Mouse (Mus musculus): ENCODE results near the gene Myh10. TPM values are rescaled to one million over a fixed set of nuclear protein-coding genes. Genes with fewer than 3 reads are reported as not detected.

Gene Myh10
- total and polyA plus RNA-seq, 3 experiments: 0.38 to 2.7 (median 0.62) TPM

DNA sequence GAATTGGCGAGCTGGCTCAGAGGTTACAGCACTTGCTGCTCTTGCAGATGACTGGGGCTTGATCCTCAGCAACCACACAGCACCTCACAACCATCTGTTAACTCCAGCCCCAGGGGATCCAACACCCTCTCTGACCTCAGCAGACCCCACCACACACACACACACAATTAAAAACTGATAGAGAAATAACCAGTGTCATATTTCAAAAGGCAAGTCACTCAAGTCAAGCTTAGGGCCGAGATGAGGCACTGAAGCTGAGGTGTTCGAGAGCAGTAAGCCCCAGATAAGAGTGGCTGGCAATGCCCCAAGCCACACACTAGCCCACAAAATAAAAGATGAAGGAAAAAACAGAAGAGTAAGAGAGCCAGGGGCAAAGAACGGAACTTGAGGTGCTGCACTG lies 141.4 kb downstream of the Myh10 start:
- H3K9ac ChIP-seq (ENCODE audit: insufficient read depth, low read depth): no peak overlapping the region
- peaks cover 55 to 85% of the 10 kb centered on the region in 2 experiments for H3K36me3 ChIP-seq (replicated peaks in 1 of 2; ENCODE audit: control insufficient read depth in 1 of 2, insufficient read depth in 1 of 2, low read length in 1 of 2)
- no peak overlapping the region for H3K4me2 ChIP-seq (ENCODE audit: insufficient read depth, low read depth, poor library complexity, severe bottlenecking)
- H3K4me3 ChIP-seq (replicated peaks in 1 of 3; ENCODE audit: low read depth in 2 of 3, low read length in 2 of 3, poor library complexity in 1 of 3): no peak overlapping the region
- dilution Hi-C loops (cut with MboI; ENCODE audit: extremely low pct_ligation_motif_present, extremely low pct_unique_long_range_greater_than_20kb, low sequenced_read_pairs) (no loop called here), in situ Hi-C loops (cut with MboI; ENCODE audit: low pct_ligation_motif_present, low pct_unique_long_range_greater_than_20kb, low sequenced_read_pairs) (no loop called here)
- TF ChIP-seq UBTF (IDR thresholded peaks at IDR 0.05; ENCODE audit: low read depth, low read length) (no peak), NELFE (IDR thresholded peaks at IDR 0.05; ENCODE audit: low read depth, low read length) (no peak), ZC3H11A (IDR thresholded peaks at IDR 0.05; ENCODE audit: low read depth, low read length) (no peak), CTCF (conservative IDR thresholded peaks at IDR 0.05 in 1 of 2, IDR thresholded peaks at IDR 0.05 in 1 of 2; ENCODE audit: low read depth in 2 of 2, low read length in 2 of 2) (no peak), BHLHE40 (IDR thresholded peaks at IDR 0.05; ENCODE audit: low read depth, low read length) (no peak), RAD21 (IDR thresholded peaks at IDR 0.05; ENCODE audit: low read depth, low read length) (no peak), SMC3 (IDR thresholded peaks at IDR 0.05; ENCODE audit: low read depth, low read length) (no peak), EP300 (IDR thresholded peaks at IDR 0.05; ENCODE audit: low read length) (no peak), KAT2A (IDR thresholded peaks at IDR 0.05; ENCODE audit: insufficient replicate concordance, low read length) (no peak), NRF1 (IDR thresholded peaks at IDR 0.05; ENCODE audit: low read depth, low read length) (no peak), ZKSCAN1 (IDR thresholded peaks at IDR 0.05; ENCODE audit: borderline replicate concordance, low read depth, low read length) (no peak), RCOR1 (conservative IDR thresholded peaks at IDR 0.05; ENCODE audit: low read depth, low read length) (no peak), POLR2AphosphoS2 (IDR thresholded peaks at IDR 0.05; ENCODE audit: low read depth, low read length) (no peak)
- H3K9me3 ChIP-seq (replicated peaks; ENCODE audit: low read length): no peaks in the 10 kb centered on the region
- H3K4me1 ChIP-seq (ENCODE audit: control insufficient read depth in 1 of 2, insufficient read depth in 2 of 2): no peaks in the 10 kb centered on the region
- peaks cover 2% of the 10 kb centered on the region; the same call in 1 of the 2 replicates for H3K79me2 ChIP-seq (replicated peaks; ENCODE audit: control insufficient read depth, extremely low read depth, insufficient read depth, poor library complexity, severe bottlenecking)
- H3K27me3 ChIP-seq (replicated peaks): no peaks in the 10 kb centered on the region
- no peak overlapping the region for H3K27ac ChIP-seq (ENCODE audit: insufficient read depth, low read depth)
- DNase-seq (ENCODE audit: extremely low read depth): no peak

DNA sequence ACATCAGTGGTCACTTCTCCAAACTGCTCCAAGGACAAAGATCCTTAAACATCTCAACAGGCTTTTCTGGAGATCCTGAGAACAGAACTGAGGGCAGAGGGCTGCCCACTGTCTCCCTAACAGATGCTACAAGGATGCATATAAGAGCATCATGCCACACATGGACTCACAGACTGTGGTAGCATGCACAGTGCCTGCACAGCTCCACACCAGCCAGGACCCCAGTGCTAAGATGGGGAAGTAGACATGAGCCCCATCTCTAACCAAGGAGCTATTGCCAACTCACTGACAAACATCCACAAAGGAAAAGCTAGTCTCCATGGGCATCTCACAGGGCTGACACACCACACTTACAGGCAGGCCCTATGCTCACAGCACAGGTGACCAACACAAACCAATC lies 142.2 kb downstream of the Myh10 start:
- TF ChIP-seq RAD21 (IDR thresholded peaks at IDR 0.05; ENCODE audit: low read depth, low read length) (no peak), ELF1 (IDR thresholded peaks at IDR 0.05; ENCODE audit: low read depth, low read length) (no peak), CHD1 (IDR thresholded peaks at IDR 0.05; ENCODE audit: low read depth, low read length) (no peak), POLR2A (IDR thresholded peaks at IDR 0.05; ENCODE audit: low read depth, low read length) (no peak), ZMIZ1 (IDR thresholded peaks at IDR 0.05; ENCODE audit: low read depth, low read length) (no peak), SMC3 (IDR thresholded peaks at IDR 0.05; ENCODE audit: low read depth, low read length) (no peak), SIN3A (IDR thresholded peaks at IDR 0.05; ENCODE audit: low read length) (no peak), ZKSCAN1 (IDR thresholded peaks at IDR 0.05; ENCODE audit: borderline replicate concordance, low read depth, low read length) (no peak), JUN (IDR thresholded peaks at IDR 0.05; ENCODE audit: insufficient read depth, low read depth, low read length) (no peak), POLR2AphosphoS2 (IDR thresholded peaks at IDR 0.05; ENCODE audit: low read depth, low read length) (no peak), CTCF (conservative IDR thresholded peaks at IDR 0.05 in 1 of 2, IDR thresholded peaks at IDR 0.05 in 1 of 2; ENCODE audit: low read depth in 2 of 2, low read length in 2 of 2) (no peak), ETS1 (conservative IDR thresholded peaks at IDR 0.05; ENCODE audit: low read depth, low read length) (no peak), NRF1 (IDR thresholded peaks at IDR 0.05; ENCODE audit: low read depth, low read length) (no peak), ZNF384 (IDR thresholded peaks at IDR 0.05; ENCODE audit: low read depth, low read length) (no peak), KAT2A (IDR thresholded peaks at IDR 0.05; ENCODE audit: insufficient replicate concordance, low read length) (no peak), PAX5 (IDR thresholded peaks at IDR 0.05; ENCODE audit: low read length) (no peak)
- Histone ChIP-seq H3K9me3 (replicated peaks; ENCODE audit: low read length) (no peaks in the 10 kb centered on the region), H3K4me1 (ENCODE audit: control insufficient read depth in 1 of 2, insufficient read depth in 2 of 2) (no peaks in the 10 kb centered on the region), H3K4me3 (replicated peaks in 1 of 3; ENCODE audit: low read depth in 2 of 3, low read length in 2 of 3, poor library complexity in 1 of 3) (no peak overlapping the region), H3K27ac (ENCODE audit: insufficient read depth, low read depth) (no peak overlapping the region), H3K9ac (ENCODE audit: insufficient read depth, low read depth) (no peak overlapping the region), H3K4me2 (ENCODE audit: insufficient read depth, low read depth, poor library complexity, severe bottlenecking) (no peak overlapping the region), H3K79me2 (replicated peaks; ENCODE audit: control insufficient read depth, extremely low read depth, insufficient read depth, poor library complexity, severe bottlenecking) (peaks cover 2% of the 10 kb centered on the region; the same call in 1 of the 2 replicates), H3K27me3 (replicated peaks) (no peaks in the 10 kb centered on the region), H3K36me3 (replicated peaks in 1 of 2; ENCODE audit: control insufficient read depth in 1 of 2, insufficient read depth in 1 of 2, low read length in 1 of 2) (peaks cover 48 to 81% of the 10 kb centered on the region in 2 experiments)
- no peak for DNase-seq (ENCODE audit: extremely low read depth)
- dilution Hi-C loops (cut with MboI; ENCODE audit: extremely low pct_ligation_motif_present, extremely low pct_unique_long_range_greater_than_20kb, low sequenced_read_pairs): no loop called here
- in situ Hi-C loops (cut with MboI; ENCODE audit: low pct_ligation_motif_present, low pct_unique_long_range_greater_than_20kb, low sequenced_read_pairs): no loop called here
